Mouse (Mus musculus) spleen, adult 2 months (tissue): ENCODE results near the gene Sik1.

Source experiments
- CTCF ChIP-seq: fragments of 200-500 bp; IDR thresholded peaks from 2 replicates; pipeline ENCODE4 v1.5.1; 2011; ENCODE audit warnings: mild to moderate bottlenecking, inconsistent platforms; ENCODE audit not compliant: insufficient read depth, insufficient read length, insufficient replicate concordance; ENCODE audit errors: extremely low read depth
- POLR2A ChIP-seq: fragments of 200-500 bp; IDR thresholded peaks from 2 replicates; pipeline ENCODE4 v1.6.1; 2011; ENCODE audit warnings: low read depth, low read length, inconsistent platforms

DNA sequence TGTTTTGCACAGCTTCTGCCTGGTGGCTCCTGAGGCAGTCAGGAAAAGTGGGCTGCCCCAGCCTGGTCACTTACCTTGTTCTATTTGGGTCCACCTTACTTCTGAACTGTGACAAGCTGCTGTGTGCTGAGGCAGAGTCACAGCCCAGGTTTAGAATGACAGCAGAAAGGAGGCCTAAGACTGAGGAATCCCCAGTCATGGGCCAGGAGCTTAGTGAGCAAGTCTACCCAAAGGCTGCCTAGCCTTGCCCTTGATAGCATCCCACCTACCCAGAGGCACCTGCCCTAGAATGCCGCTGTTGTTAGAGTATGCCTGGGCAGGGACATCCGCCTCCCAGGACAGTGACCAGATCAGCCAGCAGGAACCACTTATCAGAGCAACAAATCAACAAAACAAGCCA is 3.2 kb upstream of the Sik1 start:
- TF ChIP-seq CTCF = no peak
- no peak for TF ChIP-seq POLR2A
